Mouse (Mus musculus): ENCODE measurements around the gene Asb1.

The Asb1 gene

DNA sequence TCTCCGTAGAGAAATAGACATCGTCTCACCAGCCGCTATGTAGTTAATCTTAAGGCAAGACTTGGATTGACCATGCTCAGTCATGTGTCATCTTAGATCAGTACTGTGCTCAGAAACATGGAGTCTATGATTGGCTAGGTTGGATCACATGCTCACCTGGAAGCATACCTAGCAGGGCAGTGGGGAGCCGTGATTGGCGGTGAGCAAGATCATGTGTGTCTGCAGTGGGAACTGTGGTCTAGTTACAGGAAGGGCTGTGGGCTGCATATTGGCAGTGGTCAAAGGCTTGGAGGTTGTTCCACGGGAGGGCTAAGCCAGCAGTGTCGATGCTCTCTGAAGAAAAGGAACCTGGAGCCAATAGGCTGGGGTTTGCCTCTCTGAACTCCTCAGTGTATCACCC is 66.4 kb downstream of the Asb1 start:
- no peak for DNase-seq (ENCODE audit: low read depth, low spot score)

DNA sequence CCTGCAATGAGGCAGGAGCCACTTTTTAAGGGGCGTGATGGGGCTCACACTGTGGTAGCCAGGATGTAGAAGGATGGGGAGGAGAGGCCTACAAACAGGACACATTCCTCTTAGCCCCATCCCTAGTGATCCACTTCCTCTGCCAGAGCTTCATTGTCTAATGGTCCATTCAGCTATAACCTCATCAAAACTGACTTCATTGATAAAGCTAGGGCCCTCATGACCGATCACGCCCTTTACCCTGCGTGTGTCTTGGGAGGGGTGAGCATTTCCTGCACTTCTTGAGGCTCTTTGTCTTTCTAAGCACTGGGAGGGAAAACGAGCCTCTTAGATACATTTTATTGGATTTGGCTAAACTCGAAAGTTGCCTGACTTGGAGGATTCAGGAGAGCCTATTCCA is 66.8 kb downstream of the Asb1 start:
- no peak for DNase-seq (ENCODE audit: low read depth, low spot score)

Measured in 3T3-L1 (cell line).